Mouse (Mus musculus) neural tube, embryonic 10.5 days (tissue): ENCODE data around the gene Gpx4.
A peak's percentile ranks its signal among the peaks of the same experiment; 100 is the strongest.
"Not testable (repeated sequence)": the region's sequence is repeated elsewhere in the genome, so short reads cannot be mapped to it uniquely, and the experiment has no call there.

ENCODE experiments used
- DNase-seq: peaks from one replicate; pipeline ENCODE4 v3.0.0-alpha.2; 2017; ENCODE audit warnings: low spot score; ENCODE audit errors: extremely low spot score

The Gpx4 gene

DNA sequence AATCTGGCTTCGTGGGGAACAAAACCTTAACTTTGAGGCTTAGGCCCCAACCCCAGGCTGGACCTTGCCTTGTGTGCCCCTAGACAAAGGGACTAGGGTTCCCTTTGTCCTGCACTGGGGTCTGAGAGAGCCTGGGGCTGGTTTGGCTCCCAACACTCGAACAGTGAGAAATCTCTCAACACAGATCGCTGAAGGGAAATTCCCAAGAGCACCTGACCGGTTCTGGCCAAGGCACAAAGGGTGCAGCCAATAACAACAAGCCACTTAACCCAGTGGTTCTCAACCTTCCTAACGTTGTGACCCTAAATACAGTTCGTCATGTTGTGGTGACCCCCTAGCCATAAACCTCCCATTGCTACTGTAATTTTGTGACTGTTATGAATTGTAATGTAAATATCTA is 3.3 kb downstream of the Gpx4 start:
- no peak for DNase-seq

GRCm38 (mm10) chr10:80050885-80051617 is 4.1 kb downstream of the Gpx4 start:
- no peak for DNase-seq

- DNase-seq: peak; percentile 26
Measured at GRCm38 (mm10) chr10:80051618-80052373, 4.8 kb downstream of the Gpx4 start.

DNA sequence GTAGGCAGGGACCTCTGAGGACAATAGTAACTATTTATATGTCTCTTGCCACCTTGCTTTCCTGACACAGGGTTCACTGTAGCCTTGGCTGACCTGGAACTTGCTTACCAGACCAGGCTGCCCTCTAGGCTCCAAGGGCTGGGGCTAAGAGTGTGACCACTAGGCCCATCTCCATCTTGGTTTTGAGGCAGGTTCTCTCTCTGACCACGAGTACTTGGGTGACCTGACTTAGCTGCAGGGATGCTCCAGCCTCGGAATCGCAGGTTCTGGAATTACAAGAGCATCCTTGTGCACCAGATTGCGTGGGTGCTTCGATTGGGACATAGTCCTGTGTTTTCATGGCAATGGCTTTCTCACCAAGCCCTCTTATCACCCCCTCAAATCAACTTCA is 5.4 kb downstream of the Gpx4 start:
- no peak for DNase-seq

DNA sequence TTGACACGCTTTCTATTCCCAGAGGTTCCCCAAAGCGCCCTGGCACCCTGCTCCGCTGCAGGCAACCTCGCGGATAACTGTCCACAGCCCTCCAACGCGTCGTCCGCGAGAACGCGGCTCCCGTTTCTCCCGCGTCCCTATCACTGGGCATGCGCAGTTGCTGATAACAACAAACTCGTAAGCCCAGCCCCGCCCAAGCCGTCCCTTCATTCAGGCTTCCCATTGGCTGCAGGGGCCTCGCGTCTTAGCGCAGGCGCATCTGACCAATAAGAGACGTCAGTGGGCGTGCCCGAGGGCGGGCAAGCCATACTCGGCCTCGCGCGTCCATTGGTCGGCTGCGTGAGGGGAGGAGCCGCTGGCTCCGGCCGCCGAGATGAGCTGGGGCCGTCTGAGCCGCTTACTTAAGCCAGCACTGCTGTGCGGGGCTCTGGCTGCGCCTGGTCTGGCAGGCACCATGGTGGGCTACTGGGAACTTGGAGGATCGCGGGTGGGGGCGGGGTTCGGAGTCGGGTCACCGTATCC is 6.4 kb downstream of the Gpx4 start:
- peak; percentile 99 for DNase-seq

DNA sequence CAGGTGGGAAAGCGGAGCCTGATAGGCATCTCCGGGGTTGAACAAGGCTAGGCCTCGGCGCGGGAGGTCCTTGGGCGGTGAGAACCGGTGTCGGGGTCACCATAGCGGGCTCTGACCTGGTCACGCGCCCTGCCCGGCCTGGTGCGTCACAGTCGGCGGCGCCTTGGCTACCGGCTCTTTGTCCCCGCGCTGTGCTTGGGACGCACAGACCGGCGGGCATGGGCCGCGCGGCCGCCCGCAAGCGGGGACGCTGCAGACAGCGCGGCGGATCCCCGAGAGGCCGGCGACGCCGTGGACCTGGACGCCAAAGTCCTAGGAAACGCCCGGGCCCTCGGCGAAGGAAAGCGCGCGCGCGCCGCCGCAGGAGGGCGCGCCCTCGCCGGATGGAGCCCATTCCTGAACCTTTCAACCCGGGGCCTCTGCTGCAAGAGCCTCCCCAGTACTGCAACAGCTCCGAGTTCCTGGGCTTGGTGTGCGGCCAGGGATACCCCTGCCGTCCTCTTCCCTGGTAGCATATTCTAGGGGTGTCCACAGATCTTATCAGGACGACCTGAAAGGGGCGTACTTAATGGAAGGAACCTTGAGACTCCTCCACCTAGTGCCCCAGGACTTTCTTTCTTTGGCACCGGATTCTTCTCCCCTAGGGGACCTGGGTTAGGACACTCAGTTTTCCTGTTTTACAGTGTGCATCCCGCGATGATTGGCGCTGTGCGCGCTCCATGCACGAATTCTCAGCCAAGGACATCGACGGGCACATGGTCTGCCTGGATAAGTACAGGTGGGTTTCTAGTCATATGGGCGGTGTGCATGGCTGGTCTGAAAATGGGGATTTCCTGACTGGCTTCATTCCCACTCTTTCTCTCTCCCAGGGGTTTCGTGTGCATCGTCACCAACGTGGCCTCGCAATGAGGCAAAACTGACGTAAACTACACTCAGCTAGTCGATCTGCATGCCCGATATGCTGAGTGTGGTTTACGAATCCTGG is 7.2 kb downstream of the Gpx4 start:
- DNase-seq: peak; percentile 79

DNA sequence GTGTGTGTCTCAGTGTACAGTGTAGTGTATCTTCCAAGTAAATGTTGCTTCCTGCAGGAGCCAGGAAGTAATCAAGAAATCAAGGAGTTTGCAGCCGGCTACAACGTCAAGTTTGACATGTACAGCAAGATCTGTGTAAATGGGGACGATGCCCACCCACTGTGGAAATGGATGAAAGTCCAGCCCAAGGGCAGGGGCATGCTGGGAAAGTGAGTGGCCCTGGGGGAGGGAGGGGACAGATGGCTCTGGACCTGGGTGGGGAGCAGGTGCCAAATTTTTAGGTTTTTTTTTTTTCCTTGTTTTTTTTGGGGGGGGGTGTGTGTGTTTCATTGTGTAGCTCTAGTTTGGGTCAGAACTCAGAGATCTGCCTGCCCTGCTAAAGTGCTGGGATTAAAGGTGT is 7.9 kb downstream of the Gpx4 start:
- DNase-seq: not testable (repeated sequence)

GRCm38 (mm10) chr10:80055364-80055763 is 8.4 kb downstream of the Gpx4 start:
- DNase-seq: no peak

- no peak for DNase-seq
Measured at GRCm38 (mm10) chr10:80055891-80056290, 8.9 kb downstream of the Gpx4 start.

DNA sequence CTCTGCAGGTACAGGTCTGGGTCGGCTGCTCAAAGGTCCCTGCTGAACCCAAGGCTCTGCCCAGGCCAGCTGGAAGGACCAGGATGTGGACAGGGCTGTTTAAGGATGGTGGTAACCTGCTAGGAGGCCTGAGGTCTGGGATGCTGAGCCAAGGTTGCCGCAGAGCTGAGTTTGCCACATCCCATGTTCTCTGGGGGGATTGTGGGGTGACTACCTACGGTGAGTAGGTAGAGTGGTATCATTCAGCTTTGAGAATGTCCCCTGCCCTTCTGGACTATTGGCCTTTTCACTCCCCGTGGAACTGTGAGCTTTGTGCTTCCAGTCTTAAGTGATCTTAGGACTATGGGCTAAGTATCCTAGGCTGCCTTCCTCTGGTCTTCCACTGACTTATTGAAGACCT is 9.5 kb downstream of the Gpx4 start:
- DNase-seq: no peak

- no peak for DNase-seq
Measured at GRCm38 (mm10) chr10:80056976-80057682, 10.2 kb downstream of the Gpx4 start.

- DNase-seq: no peak
Measured at GRCm38 (mm10) chr10:80057683-80058326, 10.8 kb downstream of the Gpx4 start.

- no peak for DNase-seq
Measured at GRCm38 (mm10) chr10:80063104-80063503, 16.1 kb downstream of the Gpx4 start.

GRCm38 (mm10) chr10:80063877-80064650 is 17.1 kb downstream of the Gpx4 start:
- DNase-seq: no peak

DNA sequence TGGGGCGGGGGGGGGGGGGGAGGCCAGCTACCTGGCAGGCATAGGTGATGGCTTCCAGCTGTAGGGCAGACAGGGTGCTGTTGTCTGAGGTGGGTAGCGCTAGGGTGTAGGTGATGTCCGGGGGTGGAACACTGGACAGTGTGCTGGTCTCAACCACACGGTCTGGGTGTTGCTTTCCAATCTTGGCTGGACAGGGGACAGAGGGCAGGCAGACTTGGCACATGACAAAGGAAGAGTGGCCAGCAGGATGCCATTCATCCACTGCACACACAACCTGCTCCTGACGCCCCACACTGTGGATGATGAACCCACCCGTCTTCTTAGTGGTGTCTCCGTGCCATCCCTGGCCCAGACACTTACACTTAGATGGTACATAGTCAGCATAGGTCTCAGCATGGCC is 22.3 kb downstream of the Gpx4 start:
- DNase-seq: no peak

DNA sequence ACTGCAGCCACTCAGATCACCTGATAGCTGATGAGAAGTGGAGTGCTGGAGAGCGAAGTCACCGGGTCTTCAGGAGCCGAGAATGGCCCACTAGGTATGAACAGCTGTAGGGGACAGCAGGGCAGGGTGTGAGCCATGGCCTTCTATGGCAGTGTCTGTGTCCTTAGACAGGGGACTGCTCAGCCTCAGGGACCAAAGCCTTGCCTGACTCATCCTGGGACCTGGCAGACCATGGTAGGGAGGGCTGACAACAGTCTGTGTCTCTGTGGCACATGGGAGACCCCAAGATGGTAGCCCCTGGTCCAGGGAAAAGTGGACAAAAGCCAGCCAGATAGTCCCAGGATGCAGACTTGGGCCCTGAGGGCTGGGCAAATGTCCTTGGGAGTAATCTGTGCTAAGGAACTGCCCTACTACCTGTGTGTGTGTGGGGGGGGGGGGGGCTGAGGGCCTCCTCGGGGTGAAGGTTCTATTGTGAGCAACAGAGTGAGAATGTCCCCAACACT is 23.0 kb downstream of the Gpx4 start:
- no peak for DNase-seq

GRCm38 (mm10) chr10:80070837-80071515 is 24.0 kb downstream of the Gpx4 start:
- DNase-seq: no peak

DNA sequence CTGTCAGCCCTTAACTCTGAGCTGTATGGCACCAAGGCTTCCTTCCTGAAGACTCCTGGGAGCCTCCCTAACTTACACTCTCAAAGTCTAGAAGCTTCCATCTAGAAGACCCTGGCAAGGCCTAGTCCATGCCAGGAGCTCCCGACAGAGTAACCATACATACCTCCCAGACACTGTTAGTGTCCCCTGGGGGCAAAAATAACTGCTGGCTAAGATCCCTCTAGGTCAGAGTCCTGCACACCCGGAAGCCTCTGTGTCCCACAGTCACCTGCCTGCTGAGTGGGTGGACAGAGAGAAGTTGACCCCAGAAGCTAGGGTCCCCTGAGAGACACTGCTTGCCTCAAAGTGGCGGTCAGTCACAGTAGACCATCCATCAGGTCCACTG is 24.5 kb downstream of the Gpx4 start:
- DNase-seq: no peak
